Mouse (Mus musculus) CH12.LX (cell line): ENCODE measurements around the gene Ehmt2.

Experiments
- ELF1 ChIP-seq: IDR thresholded peaks from 2 replicates; pipeline ENCODE4 v1.6.1; 2014; ENCODE audit warnings: low read depth, mild to moderate bottlenecking, inconsistent platforms, low read length, improper control_type of control experiment
- POLR2A ChIP-seq: IDR thresholded peaks from 2 replicates; pipeline ENCODE4 v1.6.1; 2011; ENCODE audit warnings: low read depth, mild to moderate bottlenecking, improper control_type of control experiment, low read length

GRCm38 (mm10) chr17:34890074-34890743, 8.1 kb upstream of the Ehmt2 start:
- TF ChIP-seq POLR2A (no peak), ELF1 (no peak)
